In the genomic region with DNA sequence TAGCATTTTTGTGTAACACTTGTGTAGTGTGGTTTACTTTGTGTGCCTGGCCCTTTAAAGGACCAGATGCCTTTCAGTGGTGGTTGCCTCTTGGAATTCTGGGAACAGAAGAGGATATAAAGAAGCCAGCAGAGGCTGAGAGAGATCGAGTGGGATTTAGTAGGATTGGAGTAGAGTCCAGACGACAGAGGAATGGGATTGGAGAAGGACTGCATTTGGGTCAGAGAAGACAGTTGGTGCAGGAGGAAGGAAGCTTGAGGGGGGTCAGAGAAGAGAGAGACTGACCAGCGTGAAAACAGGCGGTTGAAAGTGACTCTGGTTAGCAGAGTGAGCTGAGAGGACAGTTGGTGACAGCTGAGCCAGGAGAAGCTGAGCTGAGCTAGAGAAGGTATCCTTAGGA, we compare ENCODE assay signal across 9 mouse cellular contexts.
DNase-seq lines count a peak whose midpoint lies in the region; ATAC-seq and TF ChIP-seq lines count a peak whose summit lies in the region.
"Had no signal": no experiment of that assay in that cellular context is flagged by ENCODE, and none has a peak within 500 bp of the region (broad histone marks: within the 10 kb centered on the region; RNA-seq: fewer than 3 reads in every experiment).

No protein-coding gene starts in this region.

- no peak overlapping the region for H3K4me2 ChIP-seq in forebrain, embryonic 12.5 days
- H3K4me2 ChIP-seq in forebrain, embryonic 16.5 days (ENCODE audit: low read length), result no peak overlapping the region
- H3K4me2 ChIP-seq in lung, postnatal 0 days (replicated peaks; ENCODE audit: low read depth, low read length), result peak overlapping the region; percentile 32
- H3K4me2 ChIP-seq in limb, embryonic 14.5 days (replicated peaks; ENCODE audit: low read depth, low read length, severe bottlenecking), result 0 out of 2 replicates have a peak overlapping the region, but pooled peaks have one; percentile 2

- no peak overlapping the region for H3K4me3 ChIP-seq in forebrain, embryonic 12.5 days (replicated peaks)
- H3K4me3 ChIP-seq in forebrain, embryonic 16.5 days (replicated peaks; ENCODE audit: low read length), result no peak overlapping the region
- H3K4me3 ChIP-seq in lung, postnatal 0 days (ENCODE audit: low read depth, low read length), result no peak overlapping the region
- H3K4me3 ChIP-seq in limb, embryonic 14.5 days (replicated peaks; ENCODE audit: low read length), result no peak overlapping the region
- H3K4me3 ChIP-seq in small intestine, adult 2 months (ENCODE audit: low read depth, low read length), result peak overlapping the region; percentile 36; the same call in 1 of the 2 replicates

- 39% methylated on average over 4 of the region's 4 CpGs for WGBS in forebrain, embryonic 12.5 days
- WGBS in forebrain, embryonic 16.5 days, result 39% methylated on average over 4 of the region's 4 CpGs
- 28% methylated on average over 4 of the region's 4 CpGs for WGBS in lung, postnatal 0 days
- 42% methylated on average over 4 of the region's 4 CpGs for WGBS in limb, embryonic 14.5 days
- 45% methylated on average over 4 of the region's 4 CpGs for WGBS in small intestine, adult 2 months

- H3K4me1 ChIP-seq in forebrain, embryonic 12.5 days, result peaks cover 54% of the 10 kb centered on the region
- peaks cover 29% of the 10 kb centered on the region for H3K4me1 ChIP-seq in forebrain, embryonic 16.5 days (replicated peaks; ENCODE audit: control insufficient read depth, insufficient read depth, low read length)
- no peaks in the 10 kb centered on the region for H3K4me1 ChIP-seq in lung, postnatal 0 days (ENCODE audit: insufficient read depth, low read depth, low read length)
- H3K4me1 ChIP-seq in limb, embryonic 14.5 days (ENCODE audit: control insufficient read depth, insufficient read depth, low read length), result peaks cover 14% of the 10 kb centered on the region; the same call in 1 of the 2 replicates
- H3K4me1 ChIP-seq in small intestine, adult 2 months (ENCODE audit: control insufficient read depth, insufficient read depth, insufficient read length, low read length), result peaks cover 5% of the 10 kb centered on the region; the same call in 1 of the 2 replicates

- no peaks in the 10 kb centered on the region for H3K36me3 ChIP-seq in forebrain, embryonic 12.5 days (replicated peaks)
- H3K36me3 ChIP-seq in forebrain, embryonic 16.5 days (ENCODE audit: control insufficient read depth, insufficient read depth), result no peaks in the 10 kb centered on the region
- H3K36me3 ChIP-seq in lung, postnatal 0 days (ENCODE audit: insufficient read depth, low read length), result no peaks in the 10 kb centered on the region
- no peaks in the 10 kb centered on the region for H3K36me3 ChIP-seq in limb, embryonic 14.5 days (ENCODE audit: control insufficient read depth, insufficient read depth, low read length)
- H3K36me3 ChIP-seq in small intestine, adult 2 months (ENCODE audit: control insufficient read depth, insufficient read depth, low read length), result no peaks in the 10 kb centered on the region

- H3K27me3 ChIP-seq in forebrain, embryonic 12.5 days, result no peaks in the 10 kb centered on the region
- no peaks in the 10 kb centered on the region for H3K27me3 ChIP-seq in forebrain, embryonic 16.5 days (replicated peaks; ENCODE audit: control insufficient read depth, insufficient read depth, low read length)
- no peaks in the 10 kb centered on the region for H3K27me3 ChIP-seq in lung, postnatal 0 days (replicated peaks; ENCODE audit: insufficient read depth, low read length)
- H3K27me3 ChIP-seq in limb, embryonic 14.5 days (ENCODE audit: control insufficient read depth, insufficient read depth, low read length), result no peaks in the 10 kb centered on the region
- H3K27me3 ChIP-seq in small intestine, adult 2 months (ENCODE audit: control insufficient read depth, insufficient read depth, low read length), result no peaks in the 10 kb centered on the region

- H3K27ac ChIP-seq in forebrain, embryonic 12.5 days, result 0 out of 2 replicates have a peak overlapping the region, but pooled peaks have one; percentile 5
- no peak overlapping the region for H3K27ac ChIP-seq in forebrain, embryonic 16.5 days (ENCODE audit: low read length)
- H3K27ac ChIP-seq in lung, postnatal 0 days (ENCODE audit: low read length), result peak overlapping the region; percentile 22; the same call in 1 of the 2 replicates
- H3K27ac ChIP-seq in limb, embryonic 14.5 days (replicated peaks; ENCODE audit: low read depth, low read length), result no peak overlapping the region
- peak overlapping the region; percentile 58 for H3K27ac ChIP-seq in small intestine, adult 2 months (ENCODE audit: insufficient read depth, low read depth, low read length)

- no peak for TF ChIP-seq EP300 in lung, postnatal 0 days (IDR thresholded peaks at IDR 0.05)

- no peak for TF ChIP-seq CTCF in lung, postnatal 0 days (IDR thresholded peaks at IDR 0.05)
- no peak for TF ChIP-seq CTCF in small intestine, adult 2 months (IDR thresholded peaks at IDR 0.05; ENCODE audit: extremely low read depth, insufficient read length, insufficient replicate concordance, low read depth, low read length)

- H3K9ac ChIP-seq in forebrain, embryonic 12.5 days, result no peak overlapping the region
- H3K9ac ChIP-seq in forebrain, embryonic 16.5 days (replicated peaks; ENCODE audit: low read depth, low read length), result no peak overlapping the region
- H3K9ac ChIP-seq in lung, postnatal 0 days (replicated peaks; ENCODE audit: low read depth), result no peak overlapping the region
- no peak overlapping the region; the same call in 1 of the 2 replicates for H3K9ac ChIP-seq in limb, embryonic 14.5 days (ENCODE audit: low read depth, low read length, severe bottlenecking)

- no peak for TF ChIP-seq POLR2A in limb, embryonic 14.5 days (IDR thresholded peaks at IDR 0.05; ENCODE audit: borderline replicate concordance, extremely low read depth, insufficient read depth, insufficient read length)
- no peak for TF ChIP-seq POLR2A in small intestine, adult 2 months (IDR thresholded peaks at IDR 0.05; ENCODE audit: low read depth, low read length)

- no peak for ATAC-seq in forebrain, embryonic 12.5 days (ENCODE audit: low FRiP score)
- no peak for ATAC-seq in forebrain, embryonic 16.5 days
- ATAC-seq in lung, postnatal 0 days, result no peak
- ATAC-seq in limb, embryonic 14.5 days (ENCODE audit: low FRiP score, low read depth), result no peak

- peak; percentile 47 for DNase-seq in lung, postnatal 0 days (ENCODE audit: low spot score)
- no peak for DNase-seq in lung, postnatal 14 days
- DNase-seq in limb, embryonic 14.5 days (ENCODE audit: low spot score), result no peak
- DNase-seq in spleen, postnatal 10 days (ENCODE audit: low spot score in 2 of 2), result no peak
- DNase-seq in adrenal gland, postnatal 25 days, result no peak
- DNase-seq: right cerebral cortex, postnatal 4 days had no signal

- H3K9me3 ChIP-seq in forebrain, embryonic 12.5 days, result no peaks in the 10 kb centered on the region
- H3K9me3 ChIP-seq in forebrain, embryonic 16.5 days (ENCODE audit: control insufficient read depth, low read length), result no peaks in the 10 kb centered on the region
- no peaks in the 10 kb centered on the region for H3K9me3 ChIP-seq in lung, postnatal 0 days (ENCODE audit: low read length)
- no peaks in the 10 kb centered on the region for H3K9me3 ChIP-seq in limb, embryonic 14.5 days (ENCODE audit: control insufficient read depth, low read length)

Comparison
In these comparisons a context has a peak if more than half of its experiments do, and no peak if none do; other contexts are left out.
1. H3K27ac ChIP-seq: peak in forebrain, embryonic 12.5 days (single experiment), lung, postnatal 0 days (single experiment) and small intestine, adult 2 months (single experiment); none in forebrain, embryonic 16.5 days (single experiment) and limb, embryonic 14.5 days (single experiment).
2. H3K4me2 ChIP-seq: peak in lung, postnatal 0 days (single experiment) and limb, embryonic 14.5 days (single experiment); none in forebrain, embryonic 12.5 days (single experiment) and forebrain, embryonic 16.5 days (single experiment).